Mouse (Mus musculus) thymus, adult 2 months (tissue): Measurements from ENCODE around the gene Resp18. TPM values are rescaled to one million over a fixed set of nuclear protein-coding genes. Genes with fewer than 3 reads are reported as not detected.

Experiments
- DNase-seq: peaks from one replicate; pipeline ENCODE4 v3.0.0; 2021
- H3K27ac ChIP-seq: fragments of 200-500 bp; 2 replicates; pipeline ENCODE4 v1.5.1; 2012; ENCODE audit warnings: low read length, control low read depth; ENCODE audit not compliant: control insufficient read depth, insufficient read depth
- H3K27me3 ChIP-seq: fragments of 200-500 bp; 2 replicates; pipeline ENCODE4 v1.6.1; 2012; ENCODE audit warnings: mild to moderate bottlenecking, low read length, moderate library complexity, mixed read lengths; ENCODE audit not compliant: control insufficient read depth, insufficient read depth
- H3K36me3 ChIP-seq: fragments of 200-500 bp; 2 replicates; pipeline ENCODE4 v1.6.1; 2012; ENCODE audit warnings: mild to moderate bottlenecking, low read length, moderate library complexity; ENCODE audit not compliant: control insufficient read depth, insufficient read depth
- H3K4me1 ChIP-seq: fragments of 200-500 bp; replicated peaks from 2 replicates; pipeline ENCODE4 v1.6.1; 2012; ENCODE audit warnings: low read length; ENCODE audit not compliant: control insufficient read depth, insufficient read depth
- H3K4me3 ChIP-seq: fragments of 200-500 bp; 2 replicates; pipeline ENCODE4 v1.5.1; 2012; ENCODE audit warnings: mild to moderate bottlenecking, low read length, control low read depth, moderate library complexity; ENCODE audit not compliant: control insufficient read depth, insufficient read depth
- CTCF ChIP-seq: fragments of 200-500 bp; IDR thresholded peaks from 2 replicates; pipeline ENCODE4 v1.5.1; 2012; ENCODE audit warnings: mild to moderate bottlenecking, control low read depth, low read length, moderate library complexity, borderline replicate concordance; ENCODE audit not compliant: control insufficient read depth, poor library complexity, insufficient read depth; ENCODE audit errors: extremely low read depth
- POLR2A ChIP-seq: fragments of 200-500 bp; IDR thresholded peaks from 2 replicates; pipeline ENCODE4 v1.6.1; 2012; ENCODE audit warnings: mild to moderate bottlenecking, low read length, control low read depth, moderate library complexity; ENCODE audit not compliant: control insufficient read depth, poor library complexity, insufficient read depth; ENCODE audit errors: extremely low read depth
- WGBS: fragments of 180-500 bp; shearing (Covaris S2); methylation state at CpG from one replicate; pipeline ENCODE4 v1.1.7; 2018; 5-methylcytosine and 5-hydroxymethylcytosine counted together
- polyA plus RNA-seq: library from polyadenylated mRNA; depleted of rRNA; stranded (reverse); fragments of >200 nt; gene quantifications from 2 replicates; pipeline ENCODE4 v1.2.3, GENCODE M21; 2012

Gene Resp18
- polyA plus RNA-seq, 1 experiment = 9.0 TPM

DNA sequence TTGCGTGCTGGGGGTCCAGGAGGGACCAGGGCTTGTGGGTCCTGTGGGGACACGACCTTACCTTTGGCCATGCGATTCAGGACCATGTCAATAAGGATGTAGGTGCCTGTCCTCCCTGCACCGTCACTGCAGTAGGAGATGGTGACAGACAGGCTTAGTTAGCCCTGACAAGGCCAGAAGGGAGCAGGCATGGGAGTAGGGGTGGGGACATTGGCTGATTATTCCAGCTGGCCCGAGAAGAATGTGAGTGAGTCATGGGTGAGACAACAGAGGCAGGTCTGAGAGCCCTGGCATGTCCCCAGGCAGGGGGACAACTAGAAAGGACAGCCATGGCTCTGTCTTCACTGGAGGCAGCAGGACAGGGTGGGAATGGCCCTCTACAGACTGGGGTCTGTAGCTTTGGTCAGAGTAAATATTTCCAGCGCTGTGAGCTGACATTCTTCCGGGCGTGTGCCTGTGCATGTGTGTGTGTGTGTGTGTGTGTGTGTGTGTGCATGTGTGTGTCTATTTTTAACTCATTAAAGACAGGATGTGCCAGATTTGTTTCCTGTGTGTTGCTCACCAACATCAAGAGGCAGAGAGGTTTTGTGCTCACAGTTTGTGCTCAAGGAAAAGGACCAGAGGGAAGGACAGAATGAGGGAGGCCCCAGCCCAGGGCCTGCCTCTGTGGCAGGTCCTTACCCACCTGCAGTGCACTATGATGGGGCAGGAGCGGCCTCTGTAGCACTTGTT, 30.0 kb downstream of the Resp18 start:
- Histone ChIP-seq H3K36me3 (no peaks in the 10 kb centered on the region), H3K27me3 (no peaks in the 10 kb centered on the region), H3K4me3 (no peak overlapping the region), H3K27ac (no peak overlapping the region), H3K4me1 (peaks cover 22% of the 10 kb centered on the region)
- no peak for TF ChIP-seq CTCF
- no peak for TF ChIP-seq POLR2A
- WGBS = 65% methylated on average over 9 of the region's 9 CpGs
- no peak for DNase-seq

DNA sequence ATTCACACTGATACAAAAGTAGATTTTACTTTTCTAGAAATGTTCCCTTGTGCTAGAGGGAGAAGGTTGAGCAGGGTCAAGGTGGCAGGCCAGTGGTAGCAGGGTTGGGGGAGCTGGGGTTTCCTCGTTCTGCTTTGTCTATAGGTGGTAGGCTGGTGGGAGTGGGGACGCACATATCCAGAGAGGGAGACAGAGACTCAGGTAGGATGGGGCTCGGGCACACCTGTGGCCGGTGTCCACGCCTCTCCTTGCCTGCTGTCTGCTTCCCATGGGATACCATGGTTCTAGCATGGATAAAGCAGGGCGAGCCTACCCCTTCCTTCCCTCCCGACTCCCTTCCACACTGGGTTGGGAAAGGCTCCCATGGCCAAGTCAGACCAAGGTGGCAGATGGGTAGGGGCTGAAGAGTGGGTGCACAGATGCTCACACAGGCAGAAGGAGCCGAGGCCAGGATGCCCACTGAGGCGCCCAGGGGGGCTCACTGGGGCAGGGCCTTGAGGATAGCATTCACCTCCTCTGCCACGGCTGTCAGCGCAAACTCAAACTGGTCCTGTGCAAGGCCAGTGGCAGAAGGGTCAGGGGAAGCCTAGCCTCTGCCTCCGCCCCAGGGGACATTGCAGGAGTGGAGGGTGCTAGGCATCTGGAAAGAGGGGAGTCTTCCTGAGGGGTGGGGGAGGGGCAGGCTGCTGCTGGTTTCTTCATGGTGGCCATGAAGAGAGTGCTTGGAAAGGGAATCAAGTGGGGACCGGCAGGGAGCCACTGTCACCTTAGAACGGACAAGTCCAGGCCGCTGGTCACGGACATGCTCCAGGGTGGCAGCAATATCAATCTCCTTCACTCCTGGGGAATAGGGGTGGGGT, 30.9 kb downstream of the Resp18 start:
- WGBS = 94% methylated on average over 16 of the region's 16 CpGs
- Histone ChIP-seq H3K27ac (no peak overlapping the region), H3K4me3 (no peak overlapping the region), H3K4me1 (peaks cover 22% of the 10 kb centered on the region), H3K36me3 (no peaks in the 10 kb centered on the region), H3K27me3 (no peaks in the 10 kb centered on the region)
- DNase-seq = no peak
- TF ChIP-seq CTCF = no peak
- TF ChIP-seq POLR2A = no peak

DNA sequence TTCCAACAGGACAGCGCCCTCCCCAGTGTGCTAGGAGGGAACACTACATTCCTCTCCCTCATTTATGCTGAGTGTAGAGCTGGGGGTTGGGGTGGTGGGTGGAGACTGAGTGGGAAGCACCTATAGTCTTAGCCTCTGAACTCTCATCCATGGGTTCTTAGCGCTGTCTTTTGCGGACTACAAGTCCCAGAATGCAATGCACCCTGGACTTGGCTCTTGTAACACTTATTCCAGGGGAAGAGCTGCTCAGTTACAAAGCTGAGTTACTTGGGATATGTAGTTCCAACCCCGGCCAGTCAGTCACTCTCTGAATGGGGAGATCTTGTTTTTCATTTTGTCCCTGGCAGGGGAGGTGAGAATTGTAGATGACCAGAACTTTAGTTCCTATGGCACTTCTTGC, 33.4 kb downstream of the Resp18 start:
- Histone ChIP-seq H3K27ac (no peak overlapping the region), H3K36me3 (no peaks in the 10 kb centered on the region), H3K4me3 (no peak overlapping the region), H3K4me1 (peaks cover 9% of the 10 kb centered on the region), H3K27me3 (no peaks in the 10 kb centered on the region)
- DNase-seq = no peak
- TF ChIP-seq POLR2A = no peak
- TF ChIP-seq CTCF = no peak
- 76% methylated on average over 4 of the region's 4 CpGs for WGBS

DNA sequence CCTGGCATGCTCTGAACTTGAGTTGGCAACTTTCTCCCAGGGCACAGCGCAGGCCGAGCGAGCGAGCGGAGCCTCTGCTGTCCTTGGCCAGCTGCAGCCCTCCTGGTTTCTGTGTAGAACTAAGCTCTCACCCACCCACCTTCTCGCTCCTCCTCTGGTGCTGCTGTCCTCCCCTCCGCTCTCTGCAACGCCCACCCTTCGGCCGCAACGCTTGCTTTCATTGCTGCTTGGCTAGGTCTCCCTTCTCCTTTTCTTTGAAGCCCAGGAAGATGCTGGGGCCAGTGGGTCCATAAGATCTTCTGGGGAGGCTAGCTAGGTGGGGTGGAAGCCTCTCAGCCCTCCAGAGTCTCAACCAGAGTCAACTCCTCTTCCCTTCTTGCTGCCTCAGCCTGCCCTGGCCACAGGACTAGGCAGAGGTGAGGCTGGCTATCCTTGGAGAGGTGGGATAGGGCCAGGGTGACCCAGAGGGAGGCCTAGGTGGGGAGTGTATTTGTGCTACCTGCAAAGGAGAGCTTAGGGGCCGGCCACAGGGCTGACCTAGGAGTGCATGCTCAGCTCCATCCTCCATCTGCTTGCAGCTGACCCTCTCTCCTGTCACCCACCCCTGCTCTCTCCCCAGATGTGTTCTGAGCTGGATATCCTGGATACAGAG, 33.9 kb downstream of the Resp18 start:
- no peak overlapping the region for H3K4me3 ChIP-seq
- WGBS = 98% methylated on average over 12 of the region's 12 CpGs
- H3K4me1 ChIP-seq = peaks cover 9% of the 10 kb centered on the region

GRCm38 (mm10) chr1:75243411-75243810, 34.8 kb downstream of the Resp18 start:
- DNase-seq = no peak
- Histone ChIP-seq H3K4me1 (peaks cover 6% of the 10 kb centered on the region), H3K36me3 (no peaks in the 10 kb centered on the region), H3K27me3 (no peaks in the 10 kb centered on the region), H3K4me3 (no peak overlapping the region), H3K27ac (no peak overlapping the region)
- WGBS = 97% methylated on average over 14 of the region's 14 CpGs
- TF ChIP-seq CTCF (no peak), POLR2A (no peak)

More for the DNA sequence above, 33.9 kb downstream of the Resp18 start:
- H3K27me3 ChIP-seq = no peaks in the 10 kb centered on the region
- H3K27ac ChIP-seq = no peak overlapping the region
- H3K36me3 ChIP-seq = no peaks in the 10 kb centered on the region
- DNase-seq = no peak
- TF ChIP-seq CTCF = no peak
- no peak for TF ChIP-seq POLR2A

DNA sequence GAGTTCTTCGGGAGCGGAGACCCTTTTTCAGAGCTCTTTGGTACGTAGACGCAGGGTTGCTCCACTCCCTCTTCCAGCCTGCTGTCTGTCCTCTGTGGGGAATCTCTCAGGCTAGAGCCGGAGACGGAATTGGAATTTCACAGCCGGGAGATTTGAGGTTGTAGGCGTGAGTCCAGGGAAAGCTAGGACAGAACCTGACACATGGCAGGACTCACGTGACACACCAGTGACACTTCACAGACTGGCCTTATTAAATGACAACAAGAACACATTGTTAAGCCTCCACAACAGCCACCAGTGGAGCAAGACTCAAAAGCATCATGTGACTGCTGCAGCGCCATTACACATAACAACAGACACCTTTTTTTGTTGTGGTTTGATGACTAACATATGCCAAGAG, 38.6 kb downstream of the Resp18 start:
- peaks cover 6% of the 10 kb centered on the region for H3K4me1 ChIP-seq
- no peak for DNase-seq
- no peak overlapping the region for H3K4me3 ChIP-seq
- WGBS = 93% methylated on average over 10 of the region's 10 CpGs
- no peaks in the 10 kb centered on the region for H3K36me3 ChIP-seq
- no peaks in the 10 kb centered on the region for H3K27me3 ChIP-seq
- no peak for TF ChIP-seq POLR2A
- no peak for TF ChIP-seq CTCF
- no peak overlapping the region for H3K27ac ChIP-seq
